Mouse (Mus musculus) heart, postnatal 0 days (tissue): ENCODE measurements around the gene Gria2. TPM values are rescaled to one million over a fixed set of nuclear protein-coding genes. Genes with fewer than 3 reads are reported as not detected.

Source experiments
- ATAC-seq: fragments of 200-750 bp; cut with Nextera tagmentation; 2 replicates; pipeline ENCODE4 v1.8.0; 2017; ENCODE audit warnings: low read depth, moderate number of reproducible peaks, moderate library complexity; ENCODE audit not compliant: insufficient read depth
- DNase-seq: peaks from one replicate; pipeline ENCODE4 v3.0.0-alpha.2; 2016; ENCODE audit warnings: low spot score
- H3K27ac ChIP-seq: fragments of 300-500 bp; sonication (generic); 2 replicates; pipeline ENCODE4 v1.5.1; 2014; ENCODE audit warnings: low read depth, mild to moderate bottlenecking
- H3K27me3 ChIP-seq: fragments of 300-500 bp; sonication (generic); 2 replicates; pipeline ENCODE4 v1.6.1; 2014; ENCODE audit warnings: low read length, mixed read lengths; ENCODE audit not compliant: control insufficient read depth, insufficient read depth
- H3K36me3 ChIP-seq: fragments of 300-500 bp; sonication (generic); replicated peaks from 2 replicates; pipeline ENCODE4 v1.6.1; 2014; ENCODE audit warnings: low read length, mixed read lengths; ENCODE audit not compliant: control insufficient read depth, insufficient read depth
- H3K4me1 ChIP-seq: fragments of 300-500 bp; sonication (generic); 2 replicates; pipeline ENCODE4 v1.6.1; 2014; ENCODE audit warnings: antibody characterized with exemption; ENCODE audit not compliant: control insufficient read depth, insufficient read depth
- H3K4me2 ChIP-seq: fragments of 300-500 bp; sonication (generic); 2 replicates; pipeline ENCODE4 v1.6.1; 2014; ENCODE audit warnings: low read depth, mild to moderate bottlenecking, low read length, moderate library complexity
- H3K4me3 ChIP-seq: fragments of 300-500 bp; sonication (generic); 2 replicates; pipeline ENCODE4 v1.5.1; 2014; ENCODE audit warnings: low read depth, low read length
- H3K9ac ChIP-seq: fragments of 300-500 bp; sonication (generic); replicated peaks from 2 replicates; pipeline ENCODE4 v1.6.1; 2014; ENCODE audit warnings: low read depth, low read length, mixed read lengths
- H3K9me3 ChIP-seq: fragments of 300-500 bp; sonication (generic); replicated peaks from 2 replicates; pipeline ENCODE4 v1.6.1; 2016; ENCODE audit warnings: low read length; ENCODE audit not compliant: control insufficient read depth
- CTCF ChIP-seq: IDR thresholded peaks from 2 replicates; pipeline ENCODE4 v1.5.1; 2016; ENCODE audit warnings: antibody characterized with exemption, control low read depth, low read depth
- EP300 ChIP-seq: IDR thresholded peaks from 2 replicates; pipeline ENCODE4 v1.6.1; 2016; ENCODE audit warnings: antibody characterized with exemption, low read depth
- WGBS: fragments of 180-500 bp; shearing (Covaris S2); extraction: QIAGEN DNeasy Blood & Tissue Kit; methylation state at CpG from one replicate; pipeline ENCODE4 v1.1.7; 2014; 5-methylcytosine and 5-hydroxymethylcytosine counted together
- polyA plus RNA-seq: library from polyadenylated mRNA; unstranded; fragments of >200 nt; fragmentation: Nextera tagmentation; extraction: Ambion mirVana; gene quantifications from 2 replicates; pipeline ENCODE4 v1.2.1, GENCODE M21; 2015
- total RNA-seq: library from RNA; depleted of rRNA; stranded (reverse); fragments of >200 nt; gene quantifications from 2 replicates; pipeline ENCODE4 v1.2.3, GENCODE M21; 2014; ENCODE audit warnings: low replicate concordance

Gria2 gene
- total and polyA plus RNA-seq, 2 experiments from 2014 or later, result 0.03 TPM; not detected in 1

- H3K9me3 ChIP-seq, result no peaks in the 10 kb centered on the region
- TF ChIP-seq CTCF (no peak), EP300 (no peak)
- no peaks in the 10 kb centered on the region for H3K27me3 ChIP-seq
- ATAC-seq (no peak), DNase-seq (no peak)
- no peak overlapping the region for H3K4me2 ChIP-seq
- no peak overlapping the region for H3K4me3 ChIP-seq
- no peaks in the 10 kb centered on the region for H3K36me3 ChIP-seq
- no peaks in the 10 kb centered on the region for H3K4me1 ChIP-seq
- no peak overlapping the region for H3K9ac ChIP-seq
- H3K27ac ChIP-seq, result no peak overlapping the region
Measured at GRCm38 (mm10) chr3:80750786-80751185, 51.8 kb downstream of the Gria2 start.

- no peaks in the 10 kb centered on the region for H3K27me3 ChIP-seq
- no peaks in the 10 kb centered on the region for H3K36me3 ChIP-seq
- no peak overlapping the region for H3K27ac ChIP-seq
- no peak overlapping the region for H3K9ac ChIP-seq
- no peak overlapping the region for H3K4me3 ChIP-seq
- H3K4me1 ChIP-seq, result no peaks in the 10 kb centered on the region
- 55% methylated on average over 3 of the region's 3 CpGs for WGBS
- no peak overlapping the region for H3K4me2 ChIP-seq
- TF ChIP-seq CTCF (no peak), EP300 (no peak)
- H3K9me3 ChIP-seq, result no peaks in the 10 kb centered on the region
- no peak for ATAC-seq
- DNase-seq, result no peak
Measured at GRCm38 (mm10) chr3:80725205-80725604, 77.4 kb downstream of the Gria2 start.

- ATAC-seq, result no peak
- Histone ChIP-seq H3K9ac (no peak overlapping the region), H3K4me2 (no peak overlapping the region), H3K4me3 (no peak overlapping the region), H3K36me3 (no peaks in the 10 kb centered on the region), H3K27ac (no peak overlapping the region), H3K9me3 (no peaks in the 10 kb centered on the region), H3K4me1 (no peaks in the 10 kb centered on the region), H3K27me3 (no peaks in the 10 kb centered on the region)
- TF ChIP-seq CTCF, result no peak
- no peak for TF ChIP-seq EP300
- no peak for DNase-seq
- WGBS, result 43% methylated on average over 3 of the region's 3 CpGs
Measured at GRCm38 (mm10) chr3:80713123-80713522, 89.5 kb downstream of the Gria2 start.

GRCm38 (mm10) chr3:80708992-80709391 lies 93.6 kb downstream of the Gria2 start:
- no peaks in the 10 kb centered on the region for H3K36me3 ChIP-seq
- DNase-seq (no peak), ATAC-seq (no peak)
- H3K27ac ChIP-seq, result no peak overlapping the region
- H3K9ac ChIP-seq, result no peak overlapping the region
- no peaks in the 10 kb centered on the region for H3K27me3 ChIP-seq
- H3K9me3 ChIP-seq, result no peaks in the 10 kb centered on the region
- no peak overlapping the region for H3K4me3 ChIP-seq
- H3K4me1 ChIP-seq, result no peaks in the 10 kb centered on the region
- TF ChIP-seq CTCF (no peak), EP300 (no peak)
- no peak overlapping the region for H3K4me2 ChIP-seq

- WGBS, result 74% methylated on average over 3 of the region's 3 CpGs
- TF ChIP-seq EP300 (no peak), CTCF (no peak)
- ATAC-seq (no peak), DNase-seq (no peak)
- Histone ChIP-seq H3K9ac (no peak overlapping the region), H3K4me1 (no peaks in the 10 kb centered on the region), H3K27me3 (no peaks in the 10 kb centered on the region), H3K4me3 (no peak overlapping the region), H3K4me2 (no peak overlapping the region), H3K9me3 (no peaks in the 10 kb centered on the region), H3K27ac (no peak overlapping the region), H3K36me3 (no peaks in the 10 kb centered on the region)
Measured at GRCm38 (mm10) chr3:80702173-80702572, 100.5 kb downstream of the Gria2 start.

- Histone ChIP-seq H3K27ac (no peak overlapping the region), H3K4me1 (no peaks in the 10 kb centered on the region), H3K27me3 (no peaks in the 10 kb centered on the region), H3K4me2 (no peak overlapping the region), H3K9ac (no peak overlapping the region), H3K36me3 (no peaks in the 10 kb centered on the region), H3K9me3 (no peaks in the 10 kb centered on the region), H3K4me3 (no peak overlapping the region)
- ATAC-seq (no peak), DNase-seq (no peak)
- WGBS, result 71% methylated on average over 4 of the region's 4 CpGs
- TF ChIP-seq EP300 (no peak), CTCF (no peak)
Measured at GRCm38 (mm10) chr3:80697523-80697922, 105.1 kb downstream of the Gria2 start.
